Mouse (Mus musculus): ENCODE measurements around the gene Ifnar2.

Gene Ifnar2

DNA sequence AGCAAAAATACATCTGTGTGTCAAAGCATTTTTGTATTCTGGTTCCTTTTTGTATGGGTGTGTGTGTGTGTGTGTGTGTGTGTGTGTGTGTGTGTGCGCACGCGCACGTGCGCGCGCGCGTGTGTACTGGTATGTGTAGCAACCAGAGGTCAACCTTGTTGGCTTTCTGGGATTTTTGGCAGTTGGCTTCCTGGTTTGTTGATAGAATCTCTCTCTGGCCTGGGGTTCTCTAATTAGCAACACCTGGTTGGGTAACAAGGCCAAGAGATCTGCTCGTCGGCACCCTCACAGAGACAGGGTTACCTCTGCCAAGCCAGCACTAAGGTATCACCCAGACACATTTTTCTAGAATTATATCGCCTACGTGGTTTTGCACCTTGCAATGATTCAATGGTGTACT, 13.1 kb upstream of the Ifnar2 start:
- no peak for DNase-seq

DNA sequence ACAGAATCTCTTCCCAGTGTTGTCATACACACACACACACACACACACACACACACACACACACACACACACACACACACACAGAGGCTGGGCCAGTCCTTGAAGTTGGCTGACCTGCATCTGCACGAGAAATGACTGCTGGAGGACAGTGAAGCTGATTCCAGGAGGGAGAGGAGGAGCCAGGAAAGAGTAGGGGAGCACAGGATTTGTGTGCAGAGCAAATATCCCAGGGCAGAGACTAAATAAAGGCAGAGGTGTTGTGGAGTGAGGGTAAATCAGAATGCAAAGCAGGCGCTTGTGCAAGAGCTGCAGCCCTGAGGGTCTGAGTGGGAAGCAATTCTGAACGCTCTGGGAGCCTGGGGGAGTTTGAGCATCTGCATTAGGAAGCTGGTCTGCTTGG, 12.4 kb upstream of the Ifnar2 start:
- DNase-seq = no peak

DNA sequence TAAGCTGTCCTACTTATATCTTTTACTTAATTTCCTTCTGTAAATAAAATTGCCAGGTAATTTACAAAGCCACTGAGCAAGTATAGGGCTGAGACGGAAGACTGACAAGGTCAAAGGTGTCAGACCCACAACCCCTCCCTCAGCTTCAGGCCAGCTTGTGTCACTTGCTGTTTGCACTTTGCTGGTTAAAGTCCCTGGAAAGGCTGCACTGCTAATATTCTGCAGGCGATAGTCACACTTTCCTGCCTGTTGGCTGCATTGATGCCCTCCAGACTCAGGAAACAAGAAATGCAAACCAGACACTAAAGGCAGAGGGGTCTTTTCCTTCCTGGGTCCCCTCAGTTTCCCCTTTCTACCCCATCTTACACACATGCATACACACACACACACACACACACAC, 10.6 kb upstream of the Ifnar2 start:
- no peak for DNase-seq

DNA sequence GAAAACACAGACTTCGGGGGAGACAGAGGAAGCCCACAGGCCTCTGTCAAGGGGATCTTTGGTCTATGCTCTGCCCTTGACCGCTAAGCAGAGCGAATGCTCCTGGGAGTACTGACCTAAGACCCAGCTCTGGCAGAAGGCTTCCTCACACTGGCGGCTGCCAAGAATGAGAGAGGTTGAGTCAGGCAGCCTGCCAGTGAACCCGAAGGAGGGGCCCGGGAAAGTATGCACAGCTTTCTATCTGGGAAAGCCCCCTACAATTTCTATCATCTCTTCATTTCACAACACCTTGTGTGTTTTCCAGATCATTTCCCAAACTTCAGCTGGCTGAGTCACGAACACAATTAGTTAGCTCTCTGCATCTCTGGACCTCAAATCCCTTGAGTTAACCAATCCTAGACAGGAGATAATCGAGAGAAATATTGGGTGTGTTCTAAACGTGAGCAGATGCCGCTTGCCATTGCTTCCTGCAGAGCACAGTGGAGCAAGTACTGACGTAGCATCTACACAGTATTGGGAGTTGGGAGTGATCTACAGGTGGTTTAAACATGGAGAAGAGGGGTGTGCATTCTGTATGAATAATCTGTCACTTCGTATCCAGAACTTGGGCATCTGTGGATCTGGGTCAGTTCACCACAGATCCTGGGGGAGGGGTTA, 9.8 kb upstream of the Ifnar2 start:
- no peak for DNase-seq

DNA sequence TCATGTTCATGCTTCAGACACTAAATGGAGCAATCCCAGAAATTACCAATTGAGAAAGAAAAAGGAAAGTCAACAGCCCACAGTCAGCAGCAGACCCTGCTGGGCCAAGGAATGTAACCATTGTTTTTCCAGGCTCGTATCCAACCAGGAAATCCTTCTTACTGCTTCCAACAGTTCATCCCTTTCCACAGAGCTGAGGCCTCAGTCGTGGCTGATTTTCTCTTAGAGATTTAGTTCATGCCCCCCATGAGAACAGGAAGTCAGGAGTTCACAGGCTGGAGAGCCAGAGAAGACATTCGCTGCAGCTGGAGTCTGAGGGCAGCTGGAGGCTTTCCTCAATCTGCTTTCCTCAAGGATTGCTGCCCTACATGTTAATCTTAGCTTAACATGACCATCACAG, 9.1 kb upstream of the Ifnar2 start:
- no peak for DNase-seq

DNA sequence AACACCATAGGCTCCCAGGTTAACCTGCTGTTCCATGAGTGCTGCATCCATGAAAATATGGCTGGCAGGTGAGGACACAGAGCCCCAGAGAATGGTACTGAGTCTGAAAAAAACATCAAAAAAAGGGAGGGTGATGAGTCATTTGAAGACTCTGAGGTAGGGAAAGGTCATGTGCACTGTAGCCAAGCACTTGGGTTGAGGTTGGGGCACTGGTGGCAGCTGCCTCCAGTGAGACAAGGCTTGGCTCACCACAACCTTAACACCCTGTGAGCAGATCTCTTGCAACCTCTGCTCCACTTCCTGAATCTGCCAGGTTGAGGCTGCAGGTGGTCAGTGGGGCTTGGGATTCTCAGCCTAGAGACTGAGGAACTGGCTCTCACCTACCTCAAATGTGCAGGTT, 6.0 kb upstream of the Ifnar2 start:
- no peak for DNase-seq

DNA sequence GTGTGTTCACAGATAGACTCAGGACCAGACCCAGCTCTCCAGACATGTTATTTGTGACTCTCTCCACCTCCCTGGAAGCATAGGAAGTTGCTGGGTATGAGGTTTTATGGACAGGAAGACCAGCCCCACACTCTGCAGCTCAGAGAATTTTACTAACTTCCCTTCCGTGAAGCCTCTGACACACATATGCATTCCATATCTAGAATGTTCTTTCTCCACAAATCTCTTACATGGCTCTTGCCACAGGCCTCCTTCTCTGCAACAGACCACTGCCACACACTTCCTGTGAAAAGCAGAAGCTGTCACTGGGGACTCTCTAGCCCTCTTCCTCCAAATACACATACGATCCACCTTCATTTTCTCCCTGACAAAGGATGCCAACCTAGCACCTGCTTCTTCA, 5.5 kb upstream of the Ifnar2 start:
- DNase-seq = no peak

DNA sequence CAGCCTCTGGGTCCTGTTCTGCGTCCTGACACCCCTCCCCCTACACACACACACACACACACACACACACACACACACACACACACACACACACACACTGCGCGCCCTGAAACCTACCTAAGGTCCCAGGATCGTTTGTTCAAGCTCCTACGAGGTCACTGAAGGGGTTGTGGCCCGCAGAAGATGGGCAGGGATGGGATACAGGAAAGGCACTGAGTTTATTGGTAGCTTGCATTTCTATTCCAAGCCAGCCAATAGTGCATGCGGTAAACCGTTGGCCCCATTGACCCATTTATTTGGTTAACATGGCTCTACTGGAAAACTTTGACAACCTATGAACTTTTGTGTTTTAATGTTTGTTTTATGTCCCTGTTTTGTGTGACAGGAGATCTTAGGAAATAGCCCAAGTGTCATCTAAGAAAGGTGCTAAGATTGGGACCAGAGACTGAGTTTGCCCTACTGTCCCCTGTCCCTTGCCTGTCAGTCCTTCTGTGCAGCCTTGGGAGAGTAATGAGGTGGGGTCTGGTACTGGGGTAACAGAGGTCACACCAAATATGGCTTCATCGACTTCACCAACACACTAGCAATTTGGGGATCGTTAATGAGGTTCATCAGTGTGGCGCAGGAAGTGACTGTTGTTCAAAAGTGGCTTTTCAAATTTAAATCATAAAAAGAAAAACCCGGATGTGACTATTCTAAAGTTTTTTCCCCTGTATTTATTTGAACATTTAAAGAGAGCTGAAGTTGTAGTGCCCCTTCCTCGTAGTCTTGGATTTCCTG, 1.1 kb downstream of the Ifnar2 start:
- DNase-seq = no peak

DNA sequence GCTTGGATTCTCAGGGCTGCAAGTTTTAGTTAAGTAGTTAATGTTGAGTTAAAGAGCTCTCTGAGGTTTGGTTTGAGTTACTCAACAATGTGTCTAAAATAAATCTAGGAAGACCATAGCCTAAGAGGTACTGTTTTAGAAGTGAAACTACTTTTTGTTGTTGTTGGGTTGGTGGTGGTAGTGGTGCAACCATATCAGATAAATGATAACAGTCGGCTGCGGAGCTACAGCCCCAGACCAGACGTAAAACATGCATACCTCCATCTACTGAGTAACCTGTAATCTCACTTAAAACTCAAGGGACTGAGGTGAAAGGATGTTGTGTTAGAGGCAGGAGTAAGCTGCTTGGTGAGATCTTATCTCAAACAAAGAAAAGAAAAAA, 1.7 kb downstream of the Ifnar2 start:
- no peak for DNase-seq

DNA sequence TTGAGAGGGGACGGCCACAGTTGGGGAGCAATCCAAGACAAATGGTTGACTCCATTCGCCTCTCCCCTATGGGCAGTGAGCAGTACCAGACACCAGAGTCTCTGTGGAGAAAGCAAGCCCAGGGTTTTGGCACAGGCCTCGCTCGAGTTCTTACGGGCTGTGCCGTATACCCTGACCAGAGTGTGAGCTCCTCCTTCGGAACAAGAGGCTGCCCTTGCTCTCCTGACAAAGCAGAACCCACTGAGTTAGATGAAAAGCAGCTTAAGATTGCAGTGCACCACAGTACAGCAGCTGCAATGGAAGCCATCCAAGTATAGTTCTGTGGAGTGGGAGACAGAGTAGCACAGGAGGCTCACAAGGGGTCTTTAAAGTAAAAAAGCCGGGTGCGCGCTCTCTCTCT, 4.1 kb downstream of the Ifnar2 start:
- no peak for DNase-seq

DNA sequence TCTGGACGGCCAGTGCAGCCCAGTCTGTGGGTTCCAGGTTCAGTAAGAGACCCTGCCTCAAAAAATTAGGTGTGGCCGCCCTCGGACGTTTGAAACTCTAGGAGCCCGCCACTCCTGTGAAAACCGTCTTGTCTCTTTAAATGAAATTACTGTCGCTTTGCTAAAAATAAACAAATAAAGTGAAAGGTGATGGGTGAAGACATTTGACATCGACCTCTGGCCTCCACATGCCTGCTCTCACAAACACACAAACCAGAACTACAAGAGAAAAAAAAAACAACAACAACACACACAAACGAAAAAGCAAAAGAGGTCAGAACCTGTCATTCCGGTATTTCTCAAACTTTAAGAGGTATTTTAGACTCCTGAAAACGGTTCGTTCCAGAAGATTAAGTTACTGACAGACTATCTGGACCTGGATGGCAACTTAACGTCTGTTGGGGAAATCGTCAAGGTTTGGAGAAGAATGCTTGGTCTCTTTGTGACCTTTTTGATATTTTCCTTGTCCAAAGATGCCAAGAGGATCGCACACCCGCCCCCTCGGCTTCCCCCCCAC, 5.9 kb downstream of the Ifnar2 start:
- no peak for DNase-seq

DNA sequence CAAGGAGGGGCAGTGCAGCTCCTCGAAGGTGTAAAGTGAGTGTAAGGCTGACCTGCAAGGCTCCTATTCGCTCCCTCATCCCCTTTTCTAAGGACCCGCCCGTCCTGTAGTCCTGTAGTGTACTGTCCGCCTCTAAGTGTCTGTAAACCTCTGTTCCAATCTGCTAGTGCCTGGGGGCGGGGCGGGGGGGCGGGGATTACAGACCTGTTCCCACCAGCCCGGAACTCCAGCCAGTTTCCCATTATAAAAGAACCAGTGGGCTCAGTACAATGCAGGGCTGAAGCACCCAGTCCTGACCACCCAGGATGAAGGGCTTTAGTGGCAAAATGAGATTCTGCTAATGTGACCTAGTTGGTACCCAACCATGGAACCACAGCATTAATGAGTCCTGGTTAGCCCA, 6.4 kb downstream of the Ifnar2 start:
- no peak for DNase-seq

DNA sequence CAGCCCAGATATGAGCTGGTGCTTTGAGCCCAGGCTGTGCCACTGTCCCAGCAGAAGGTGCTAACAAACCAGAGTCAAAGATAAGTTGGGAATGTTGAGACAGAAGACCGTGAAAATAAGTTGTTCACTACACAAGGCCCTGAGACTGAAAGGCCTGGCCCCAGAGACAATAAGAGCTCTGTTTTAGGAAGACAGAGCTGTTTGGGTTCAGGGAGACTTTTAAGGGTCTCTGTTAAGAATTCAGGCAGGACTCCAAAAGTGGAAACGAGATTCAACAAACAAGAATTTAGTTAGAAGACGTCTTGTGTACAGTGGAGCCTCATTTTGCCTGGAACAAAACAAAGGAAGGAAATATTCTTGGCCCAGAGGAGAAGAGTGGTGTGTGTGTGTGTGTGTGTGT, 6.8 kb downstream of the Ifnar2 start:
- no peak for DNase-seq

DNA sequence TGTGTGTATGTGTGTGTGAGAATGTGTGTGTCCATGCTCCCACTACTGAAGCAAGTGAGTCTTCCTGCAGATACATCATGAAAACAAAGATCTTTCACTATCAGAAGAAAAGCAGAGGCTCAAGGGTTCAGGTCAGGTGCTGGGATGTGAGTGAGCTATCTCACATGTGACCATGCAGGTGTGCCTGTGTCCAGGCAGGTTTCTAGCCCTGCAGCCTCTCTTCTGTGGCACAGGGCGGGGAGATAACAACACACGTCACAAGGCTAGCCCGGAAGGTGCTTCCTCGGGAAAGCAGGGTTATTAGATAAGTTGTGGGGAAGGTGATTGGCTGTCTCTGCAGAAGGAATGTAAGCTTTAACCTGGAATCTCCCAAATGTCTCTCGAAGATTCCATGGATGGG, 7.6 kb downstream of the Ifnar2 start:
- DNase-seq = no peak

DNA sequence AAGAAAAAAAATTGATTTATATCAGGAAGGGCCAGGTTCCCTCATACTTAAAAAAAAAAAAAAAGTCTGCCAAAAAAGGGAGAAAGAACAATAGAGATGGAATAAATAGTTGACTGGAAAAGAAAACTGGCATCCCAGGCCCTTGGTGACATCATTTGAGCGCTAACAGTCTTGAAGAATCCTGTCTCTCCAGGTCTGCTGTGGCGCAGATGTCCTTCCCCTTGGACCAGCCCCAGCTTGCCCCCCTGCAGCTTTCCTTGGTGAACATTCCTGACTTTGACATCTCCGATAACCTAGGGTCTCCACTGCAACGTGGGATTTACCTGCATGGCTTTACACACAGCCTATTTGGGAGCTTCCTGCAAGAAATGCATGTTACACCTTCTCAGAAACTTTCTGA, 9.0 kb downstream of the Ifnar2 start:
- no peak for DNase-seq

DNA sequence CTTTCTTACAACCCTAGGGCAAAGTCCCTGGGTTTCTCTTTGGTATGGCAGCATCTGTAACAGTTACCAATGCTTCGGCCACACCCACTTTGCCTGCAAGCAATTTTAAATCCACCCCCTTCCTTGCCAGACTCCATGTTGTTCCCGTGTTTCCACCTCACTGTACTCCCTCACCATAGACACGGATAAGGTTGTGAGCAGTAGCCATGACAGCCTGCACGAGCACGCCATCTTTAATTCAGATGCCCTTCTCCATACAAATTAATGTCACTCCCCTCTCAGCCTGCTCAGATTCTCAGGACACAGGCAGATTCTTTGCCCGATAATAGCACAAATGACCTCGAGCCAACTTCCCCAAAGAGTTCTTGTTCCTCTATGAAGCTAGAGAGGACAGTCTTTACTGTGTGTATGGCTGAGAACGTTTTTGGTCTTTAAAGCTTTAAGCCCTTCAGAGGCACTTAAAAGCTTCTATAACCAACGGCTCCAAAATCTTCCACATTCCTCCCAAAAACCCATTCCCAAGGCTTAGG, 9.7 kb downstream of the Ifnar2 start:
- no peak for DNase-seq

DNA sequence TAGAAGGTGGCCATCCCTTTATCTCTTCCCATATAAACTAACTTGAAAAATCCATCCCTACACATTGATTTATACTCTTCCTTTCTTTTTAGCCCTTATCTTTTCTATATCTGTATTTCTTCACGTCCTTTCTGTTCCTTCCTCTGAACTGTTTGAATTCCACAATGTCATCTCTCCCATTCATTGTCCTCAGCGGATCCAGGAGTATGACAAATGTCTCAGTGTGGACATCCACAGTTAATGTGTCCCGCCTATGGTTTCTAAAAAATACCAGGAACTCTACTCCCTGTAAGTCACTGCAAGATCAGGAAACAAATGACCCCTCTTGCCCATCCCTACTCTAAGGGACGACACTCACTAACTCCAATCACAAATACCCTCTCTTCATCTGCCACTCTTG, 11.6 kb downstream of the Ifnar2 start:
- no peak for DNase-seq

DNA sequence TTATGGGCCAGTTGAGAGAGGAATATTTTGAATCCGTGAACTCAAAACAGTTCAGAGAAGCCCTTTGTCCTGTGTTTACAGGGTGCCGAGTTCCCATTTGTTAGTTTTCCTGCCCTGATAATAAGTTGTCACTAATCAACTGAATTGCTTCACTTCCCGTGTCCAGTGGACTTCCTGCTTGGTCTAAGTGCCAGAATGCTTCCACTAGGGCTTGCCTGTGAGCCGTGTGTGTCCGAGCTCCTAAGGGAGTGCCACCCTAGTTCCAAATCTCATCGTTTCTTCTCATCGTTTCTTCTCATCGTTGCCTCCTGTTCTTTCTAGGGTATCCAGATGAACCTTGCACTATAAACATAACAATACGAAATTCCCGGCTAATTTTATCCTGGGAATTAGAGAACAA, 13.0 kb downstream of the Ifnar2 start:
- no peak for DNase-seq

DNA sequence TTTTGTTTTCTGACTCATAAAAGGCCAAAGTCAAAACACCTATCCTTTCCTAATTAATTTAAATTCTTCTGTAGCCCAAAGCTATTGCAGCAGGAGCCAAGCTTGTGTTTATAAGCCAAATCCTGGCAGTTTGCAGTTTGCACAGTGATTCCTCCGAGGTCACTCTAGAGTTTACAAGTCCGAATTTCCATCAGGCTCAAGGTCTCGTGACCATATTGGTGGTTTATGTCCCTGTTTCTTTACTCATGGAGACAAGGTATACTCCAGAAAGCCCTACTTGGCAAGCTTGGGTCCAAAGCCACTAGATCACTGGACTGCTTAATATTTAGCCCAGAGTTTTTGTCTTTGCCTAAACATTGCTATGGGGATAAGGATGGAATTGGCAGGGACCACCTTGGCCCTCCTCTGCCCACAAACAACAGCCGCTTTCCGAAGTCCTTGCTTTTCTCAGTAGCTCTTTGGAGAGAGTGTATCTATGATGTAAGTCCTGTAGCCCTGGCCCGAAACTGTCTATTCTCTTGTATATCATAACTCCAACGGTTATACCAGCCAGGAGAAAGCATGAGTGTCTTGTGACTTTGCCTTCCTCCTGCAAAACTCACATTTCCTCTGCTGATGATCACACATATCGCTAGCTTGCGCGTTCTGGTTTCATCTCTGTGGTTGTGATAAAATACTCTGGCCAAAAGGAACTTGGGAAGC, 14.0 kb downstream of the Ifnar2 start:
- DNase-seq = no peak

DNA sequence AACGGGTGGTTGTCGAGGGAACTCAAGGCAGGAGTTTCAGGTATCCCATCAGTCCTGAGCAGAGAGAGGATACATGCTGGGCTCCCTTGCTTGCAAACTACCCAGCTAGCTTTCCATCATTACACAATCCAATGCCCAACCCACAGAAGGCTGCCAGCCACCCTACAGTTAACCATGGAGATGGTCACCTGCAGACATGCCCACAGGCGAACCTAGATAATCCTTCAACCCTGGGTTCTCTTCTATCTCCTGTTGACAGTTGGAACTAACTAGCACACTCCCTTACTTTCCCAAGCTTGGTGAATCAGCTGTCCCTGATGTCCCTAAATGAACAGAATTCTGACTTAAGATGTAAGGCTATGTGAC, 14.5 kb downstream of the Ifnar2 start:
- DNase-seq = no peak

DNA sequence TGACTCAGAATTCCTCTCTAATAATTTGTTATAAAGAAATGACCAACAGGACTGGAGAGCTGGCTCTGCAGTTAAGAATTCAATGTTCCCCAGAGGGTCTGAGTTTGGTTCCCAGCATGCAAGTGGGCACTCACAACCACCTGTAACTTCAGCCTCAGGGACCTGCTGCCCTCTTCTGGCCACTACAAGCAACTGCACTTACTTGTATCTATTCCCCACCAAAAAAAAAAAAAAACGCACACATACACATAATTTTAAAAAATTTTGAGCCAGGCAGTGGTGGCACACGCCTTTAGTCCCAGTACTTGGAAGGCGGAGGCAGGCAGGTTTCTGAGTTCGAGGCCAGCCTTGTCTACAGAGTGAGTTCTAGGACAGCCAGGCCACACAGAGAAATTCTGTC, 17.5 kb downstream of the Ifnar2 start:
- no peak for DNase-seq

DNA sequence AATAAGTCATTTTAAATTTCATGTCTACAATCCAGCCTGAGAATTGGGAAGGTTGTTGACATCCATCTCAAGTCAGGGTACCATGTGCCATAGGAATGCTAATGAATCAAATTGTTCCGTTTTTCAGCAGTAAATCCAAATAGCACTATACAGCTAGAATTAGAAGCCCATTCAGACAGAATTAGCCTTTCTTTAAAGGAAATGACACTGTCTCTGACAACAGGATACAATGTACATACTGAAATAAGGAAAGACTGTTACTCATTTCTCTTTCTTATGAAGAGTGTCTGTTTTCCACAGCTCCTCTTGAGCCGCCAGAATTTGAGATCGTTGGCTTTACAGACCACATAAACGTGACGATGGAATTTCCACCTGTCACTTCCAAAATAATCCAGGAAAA, 18.8 kb downstream of the Ifnar2 start, which contains the start of gene Gm21970:
Gm21970 (plus strand) TSS at position 301 of the 400 bp plus-strand sequence.
- DNase-seq = no peak

DNA sequence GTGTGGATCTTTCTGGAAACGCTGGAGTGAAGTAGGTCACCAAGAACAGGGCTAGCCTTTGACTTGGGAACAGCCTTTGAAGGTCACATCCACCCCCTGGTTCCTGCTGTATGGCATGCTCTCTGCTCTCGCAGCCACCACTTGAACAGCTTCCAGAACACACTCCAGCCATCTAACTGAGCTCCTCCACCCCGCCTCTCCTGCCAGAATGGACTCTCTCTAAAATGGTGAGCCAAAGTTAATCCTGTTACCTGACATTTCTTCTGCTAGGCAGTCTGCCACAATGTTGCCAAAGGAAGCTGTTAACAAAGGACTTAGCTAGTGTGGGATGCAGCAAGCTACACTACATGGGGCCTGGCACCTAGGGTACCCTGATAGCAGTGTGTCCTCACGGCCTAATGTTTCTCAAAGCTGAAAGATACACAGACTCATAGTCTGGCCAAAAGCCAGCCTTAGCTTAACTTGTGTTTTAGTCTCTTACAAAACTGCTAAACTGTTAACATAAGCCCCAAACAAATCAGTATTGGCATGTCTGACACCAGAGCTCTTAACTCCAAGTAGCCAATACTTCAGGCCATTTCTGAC, 22.3 kb downstream of the Ifnar2 start:
- DNase-seq = no peak

Measured in cerebellum, adult 9-11 months (tissue).